Mouse (Mus musculus) stomach, postnatal 0 days (tissue): ENCODE measurements at regions not wholly inside any gene's neighbourhood (a gene's known extent, or its start where the extent isn't known, plus 50 kb on each side); places are given as distances from the start of the nearest gene placed in this dataset.

ENCODE experiments used
- CTCF ChIP-seq: IDR thresholded peaks from 2 replicates; pipeline ENCODE4 v1.5.1; 2016; ENCODE audit warnings: antibody characterized with exemption, low read depth, mild to moderate bottlenecking, moderate library complexity
- EP300 ChIP-seq: optimal IDR thresholded peaks from 2 replicates; pipeline ENCODE3; 2016; ENCODE audit warnings: antibody characterized with exemption

DNA sequence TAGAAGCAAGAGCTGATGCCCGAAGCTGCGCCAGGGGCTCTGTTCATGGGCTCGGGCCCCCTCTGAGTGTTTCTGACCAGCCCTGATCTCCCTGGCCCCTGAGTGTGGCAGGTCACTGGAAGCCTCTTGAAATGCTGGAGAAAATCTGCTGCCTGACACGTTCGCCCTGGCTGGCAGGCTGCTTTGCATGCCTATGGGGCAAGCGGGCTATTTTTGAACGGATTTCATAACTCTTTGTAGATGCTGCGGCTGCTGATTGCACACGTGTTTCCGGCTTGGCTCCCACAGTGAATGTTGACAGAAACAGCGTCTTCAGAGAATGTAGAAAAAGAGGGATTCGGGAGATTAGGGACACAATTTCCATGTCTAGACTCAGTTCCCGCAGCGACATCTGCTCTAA lies 201.4 kb upstream of the Egln3 start:
- TF ChIP-seq CTCF: no peak
- no peak for TF ChIP-seq EP300
